Mouse (Mus musculus) E14TG2a.4 (cell line): ENCODE results near the gene Stard13.

ENCODE experiments used
- CTCF ChIP-seq: conservative IDR thresholded peaks from 2 replicates; pipeline ENCODE4 v1.5.1; 2014; ENCODE audit warnings: low read length
- NANOG ChIP-seq: IDR thresholded peaks from 2 replicates; pipeline ENCODE4 v1.6.1; 2014; ENCODE audit warnings: borderline replicate concordance, low read length, mixed read lengths
- POU5F1 ChIP-seq: IDR thresholded peaks from 2 replicates; pipeline ENCODE4 v1.6.1; 2014; ENCODE audit warnings: low read length, borderline replicate concordance

DNA sequence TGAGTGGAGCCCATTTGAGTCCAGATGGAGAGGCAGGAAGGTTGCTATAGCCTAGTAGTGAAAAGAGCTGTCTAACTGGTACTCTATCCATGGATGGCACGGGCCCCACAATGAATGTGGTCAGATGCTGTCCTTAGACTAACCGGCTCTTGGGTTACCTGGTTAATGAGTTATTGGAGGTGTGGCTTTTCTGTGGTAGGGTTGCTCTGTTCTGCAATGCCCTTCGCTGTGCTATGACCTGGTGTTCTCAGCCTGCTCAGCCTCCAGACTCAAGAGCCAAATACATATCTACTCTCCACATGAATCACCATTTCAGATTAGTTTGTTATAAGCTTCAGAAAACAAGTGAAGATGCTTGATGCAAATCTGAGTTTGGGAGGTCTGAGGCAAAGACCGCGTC is 190.7 kb downstream of the Stard13 start:
- TF ChIP-seq CTCF (no peak), POU5F1 (no peak), NANOG (no peak)
